Mouse (Mus musculus) gastrocnemius, postnatal 10 days (tissue): ENCODE data around the gene Ssbp2. TPM values are rescaled to one million over a fixed set of nuclear protein-coding genes. Genes with fewer than 3 reads are reported as not detected.

Experiments used
- DNase-seq: peaks from one replicate; pipeline ENCODE4 v3.0.0; 2021; ENCODE audit warnings: mixed read lengths
- long read RNA-seq, 2 experiments: library from polyadenylated mRNA; stranded (forward); transcript quantifications; one replicate each; pipeline ENCODE4 v2.0.0; 2021
- total RNA-seq, 2 experiments: library from RNA; stranded (reverse); gene quantifications; 2 replicates each; pipeline ENCODE4 v1.2.3; 2021

Gene Ssbp2
- total RNA-seq: 10 to 100 TPM; 26.0 to 27.5 TPM
- long read RNA-seq, experiment 1, transcript Ssbp2-201 (17 exons, 3,957 nt): major isoform, 17 of 22 reads
- long read RNA-seq, experiment 1, partial matches to known transcripts: 1 of 22 reads
- long read RNA-seq, experiment 1, other reads (novel, unspliced or antisense): 4 of 22 reads
- long read RNA-seq, experiment 2, transcript Ssbp2-201 (17 exons, 3,957 nt): major isoform, 8 of 22 reads
- long read RNA-seq, experiment 2, partial matches to known transcripts: 1 of 22 reads
- long read RNA-seq, experiment 2, other reads (novel, unspliced or antisense): 9 of 22 reads

DNA sequence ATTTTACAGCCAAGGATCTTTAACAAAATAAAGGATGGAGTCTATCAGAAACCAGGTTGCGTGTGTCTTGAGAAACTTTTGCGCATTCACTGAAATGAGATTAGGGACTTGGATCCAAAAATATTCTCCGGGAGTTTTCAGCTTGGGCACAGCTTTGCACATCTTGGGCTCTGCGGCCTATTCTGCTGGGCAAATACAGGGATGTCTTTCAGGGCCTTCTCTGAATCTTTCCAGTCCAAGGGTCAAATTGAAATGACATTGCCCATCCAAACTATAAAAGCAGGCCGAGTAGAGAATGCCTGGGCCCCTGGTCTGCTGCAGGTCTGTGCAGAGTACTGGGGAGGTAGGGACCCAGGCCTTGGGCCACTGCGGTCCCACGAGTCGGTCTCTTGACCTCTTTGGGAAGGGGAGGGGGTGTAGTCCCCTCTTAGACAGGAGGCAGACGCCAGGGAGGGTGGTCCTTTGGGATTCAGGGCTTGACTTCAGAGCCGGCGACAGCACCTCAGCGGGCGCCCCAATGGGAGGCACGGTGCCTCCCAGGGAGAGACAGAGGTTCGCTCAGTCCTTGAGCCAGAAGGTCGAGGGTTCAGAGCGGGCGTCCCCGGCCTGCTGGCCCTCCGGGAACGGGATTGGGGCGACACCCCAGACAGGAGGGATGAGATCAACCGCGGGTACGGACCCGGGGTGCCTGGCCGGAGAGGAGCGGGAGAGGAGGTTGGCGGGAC, at the start of gene Ssbp2:
Gene Ssbp2, plus strand, starts transcription at position 388 of the 725 bp plus-strand sequence.
- DNase-seq: no peak

GRCm38 (mm10) chr13:91413752-91414503, 46.2 kb upstream of the Ssbp2 start:
- DNase-seq: no peak

DNA sequence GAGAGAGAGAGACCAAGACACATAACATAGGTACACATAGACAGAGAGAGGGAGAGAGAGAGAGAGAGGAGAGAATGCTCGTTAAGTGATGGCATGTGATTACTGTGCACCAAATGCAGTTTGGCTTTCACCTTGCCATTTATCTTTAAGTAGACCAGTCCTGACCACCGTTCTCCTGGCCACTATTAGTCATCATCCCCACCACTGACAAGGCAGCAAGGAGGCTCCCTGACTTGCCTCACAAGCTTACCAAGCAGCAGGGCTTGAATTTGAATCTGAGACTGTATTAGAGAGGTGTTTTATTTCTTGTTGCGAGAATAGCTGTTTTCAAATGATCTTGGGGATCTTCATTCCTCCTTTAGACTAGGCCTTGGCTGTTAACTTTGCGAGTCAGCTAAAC, 44.2 kb upstream of the Ssbp2 start:
- no peak for DNase-seq

DNA sequence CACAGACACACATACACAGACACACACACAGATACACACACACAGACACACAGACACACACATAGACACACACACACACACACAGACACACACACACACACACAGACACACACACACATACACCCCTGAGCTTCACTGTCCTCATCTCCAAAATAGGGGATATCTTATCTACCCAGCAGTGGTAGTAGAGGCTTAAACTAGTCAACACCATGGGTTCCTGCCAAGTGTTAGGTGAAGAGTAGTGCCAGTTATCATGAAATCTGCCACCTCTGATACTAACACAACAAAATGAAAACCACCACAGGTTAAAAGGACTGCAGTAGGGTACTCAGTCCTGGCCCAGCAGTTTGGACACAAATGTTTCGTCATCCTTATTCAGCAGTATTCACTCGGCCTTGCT, 43.4 kb upstream of the Ssbp2 start:
- DNase-seq: no peak

DNA sequence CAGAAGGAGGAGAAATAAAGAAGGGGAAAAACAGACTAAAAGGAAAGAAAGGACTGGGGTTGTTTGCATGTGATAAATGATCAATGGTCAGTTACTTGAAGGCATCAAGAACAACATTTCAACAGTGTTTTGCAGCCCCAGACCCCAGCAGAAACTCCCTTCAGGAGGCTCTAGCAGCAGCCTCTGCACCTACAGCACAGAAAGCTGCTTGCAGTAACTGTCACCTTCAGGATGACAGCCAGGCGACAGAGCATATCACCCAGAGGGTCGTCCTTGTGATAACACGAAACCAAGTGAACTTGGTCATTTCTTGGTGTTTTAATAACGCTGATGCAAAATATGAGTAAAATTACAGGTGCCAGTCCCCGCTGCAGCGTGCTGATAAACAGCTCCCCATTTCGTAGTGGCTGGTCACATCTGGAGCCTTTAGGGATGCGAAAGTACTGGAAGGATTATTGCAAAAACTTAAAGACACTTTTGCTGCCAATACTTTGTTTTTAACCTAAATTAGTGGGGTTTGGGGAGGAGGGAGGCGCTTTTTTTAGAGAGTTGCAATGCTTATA, 38.6 kb upstream of the Ssbp2 start:
- DNase-seq: peak; percentile 64

DNA sequence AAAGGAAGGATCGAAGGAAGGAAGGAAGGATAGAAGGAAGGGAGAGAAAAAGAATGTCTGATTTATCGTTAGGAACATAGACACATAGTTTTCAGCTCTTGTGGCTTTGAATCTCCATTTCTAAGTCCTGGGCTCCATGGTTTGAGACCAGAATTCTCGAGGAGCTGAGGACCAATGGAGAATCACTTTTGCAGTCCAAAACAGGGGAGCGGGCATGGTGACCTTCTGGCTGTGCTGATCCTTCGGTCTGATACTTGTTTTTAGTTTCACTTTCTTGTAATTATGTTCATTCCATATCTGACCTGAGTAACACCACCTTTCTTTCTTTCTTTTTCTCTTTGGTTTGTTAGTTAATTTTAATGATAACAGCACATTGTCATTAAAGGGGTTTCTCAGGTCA, 29.2 kb upstream of the Ssbp2 start:
- no peak for DNase-seq

GRCm38 (mm10) chr13:91431392-91432355, 28.4 kb upstream of the Ssbp2 start:
- no peak for DNase-seq

DNA sequence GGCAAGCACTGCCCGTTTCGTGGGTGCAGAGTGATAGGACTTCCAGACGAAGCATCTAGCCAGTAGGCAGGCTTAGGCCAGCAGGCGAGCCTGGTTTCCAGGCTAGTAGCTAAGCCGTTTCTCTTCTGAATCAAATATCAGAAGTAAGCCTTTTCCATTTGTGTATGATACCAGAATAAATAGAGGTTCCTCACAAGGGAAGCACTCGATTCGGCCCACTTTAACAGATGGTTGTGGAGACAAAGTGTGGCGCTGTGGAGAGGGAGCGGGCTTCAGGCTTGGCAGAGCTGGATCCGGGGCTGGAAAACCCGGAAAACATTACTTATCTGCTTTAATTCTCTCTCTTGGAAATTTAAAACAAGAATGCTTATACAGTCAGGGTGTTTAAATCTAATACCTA, 27.1 kb upstream of the Ssbp2 start:
- no peak for DNase-seq

- DNase-seq: no peak
These were observed 22.2 kb upstream of the Ssbp2 start for GRCm38 (mm10) chr13:91437931-91438330.

- no peak for DNase-seq
These were observed 18.6 kb upstream of the Ssbp2 start for GRCm38 (mm10) chr13:91441476-91441875.

DNA sequence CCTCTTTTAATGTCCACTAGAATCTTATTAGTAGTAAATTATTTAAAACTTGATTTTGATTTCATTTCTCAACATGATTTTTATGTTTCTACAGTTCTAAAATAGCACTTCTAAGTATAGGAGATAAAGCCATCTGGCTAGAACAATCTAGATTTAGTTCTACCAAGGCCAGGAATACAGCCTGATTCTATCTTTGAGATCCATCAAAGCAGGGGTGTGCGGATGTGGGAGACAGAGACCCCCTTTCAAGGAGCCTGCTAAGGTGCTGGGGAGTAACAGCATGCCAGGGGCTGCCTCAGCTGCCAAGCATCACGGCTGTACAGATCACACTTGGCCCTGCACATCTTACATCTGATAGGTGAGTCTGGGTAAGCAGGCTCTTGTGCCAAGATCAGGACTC, 13.4 kb upstream of the Ssbp2 start:
- DNase-seq: no peak

DNA sequence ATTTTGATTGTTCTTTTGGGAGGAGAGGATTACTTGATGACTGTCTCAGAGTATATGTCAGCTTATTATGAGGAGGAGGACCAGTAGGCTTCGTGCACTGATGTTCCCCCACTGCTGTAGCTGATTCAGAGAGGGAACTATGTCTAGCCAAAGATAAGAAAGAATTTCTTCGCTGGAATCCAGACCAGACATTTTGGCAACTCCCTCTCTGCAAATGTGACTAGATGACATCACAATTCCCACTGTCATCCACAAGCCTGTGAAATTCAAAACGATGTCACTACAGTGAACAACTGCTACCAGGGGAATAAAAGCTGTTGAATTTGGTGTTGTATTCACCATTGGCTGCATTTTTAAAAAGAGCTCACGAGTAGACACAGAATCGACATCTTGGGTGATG, 11.1 kb upstream of the Ssbp2 start:
- DNase-seq: no peak

GRCm38 (mm10) chr13:91451405-91452166, 8.5 kb upstream of the Ssbp2 start:
- no peak for DNase-seq

- DNase-seq: no peak
These were observed 7.8 kb upstream of the Ssbp2 start for GRCm38 (mm10) chr13:91452269-91452668.

GRCm38 (mm10) chr13:91453236-91453635, 6.8 kb upstream of the Ssbp2 start:
- DNase-seq: no peak

DNA sequence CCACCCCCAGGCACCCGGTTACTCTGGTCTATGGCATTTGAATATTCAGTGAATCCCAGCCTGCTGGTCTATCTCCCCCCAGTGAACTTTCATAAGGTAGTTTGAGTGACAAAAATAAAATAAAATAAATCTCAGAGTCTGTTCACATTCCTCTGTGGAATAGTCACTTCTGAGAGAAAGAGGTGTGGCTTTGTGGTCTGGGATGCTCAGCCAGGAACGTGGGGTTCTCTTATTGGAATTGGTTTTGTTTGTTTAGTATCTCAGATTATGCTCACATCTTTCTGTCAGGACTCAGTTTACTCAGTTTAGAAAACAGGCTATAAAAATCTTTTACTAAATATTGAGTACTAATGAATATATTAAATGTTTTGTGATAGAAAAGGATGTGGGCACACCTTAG, 4.0 kb upstream of the Ssbp2 start:
- DNase-seq: no peak

DNA sequence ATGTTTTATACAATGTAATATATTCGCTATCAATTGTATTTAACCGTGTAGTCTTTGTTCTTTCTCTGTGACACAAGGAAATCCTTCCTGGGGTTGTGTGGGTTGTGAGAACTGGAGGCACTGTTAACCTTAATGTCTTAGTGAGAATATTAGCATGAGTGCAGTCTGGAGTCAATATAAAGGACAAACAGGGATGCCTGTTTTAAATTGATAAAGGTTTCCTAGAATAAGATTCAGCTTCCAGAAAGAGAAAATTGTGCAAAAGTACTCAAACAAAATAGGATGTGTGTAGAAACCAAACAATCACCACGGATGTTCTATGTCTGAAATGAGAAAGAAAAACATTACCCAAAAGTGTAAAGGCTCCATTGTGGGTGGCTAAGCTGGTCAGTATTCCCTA, 3.3 kb upstream of the Ssbp2 start:
- no peak for DNase-seq

GRCm38 (mm10) chr13:91457974-91458373, 2.1 kb upstream of the Ssbp2 start:
- DNase-seq: no peak

DNA sequence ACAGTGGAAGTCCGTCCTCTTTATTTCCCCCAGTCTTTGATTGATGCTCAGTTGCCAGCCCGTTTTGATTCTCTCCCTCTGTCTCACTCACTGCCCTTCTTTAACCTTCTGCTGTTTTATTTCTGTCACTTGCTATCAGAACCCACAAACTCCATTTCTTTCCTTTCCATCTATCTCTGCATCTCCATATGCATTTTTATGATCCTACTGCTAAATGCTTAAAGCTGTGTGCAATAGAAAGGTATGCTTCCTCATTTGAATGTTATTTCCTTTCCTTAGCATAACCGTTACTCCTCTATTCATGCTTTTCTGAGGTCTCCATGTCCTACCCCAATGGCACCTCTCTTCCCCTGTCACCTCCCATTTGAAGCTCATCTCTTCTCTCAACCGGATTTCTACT, 594 bp upstream of the Ssbp2 start:
- DNase-seq: no peak

GRCm38 (mm10) chr13:91460621-91461284, 670 bp downstream of the Ssbp2 start:
- DNase-seq: peak; percentile 100
